Mouse (Mus musculus) ovary, postnatal 10 days (tissue): ENCODE data around the gene Stk16.

Source experiments
- DNase-seq: peaks from one replicate; pipeline ENCODE4 v3.0.0; 2022; ENCODE audit warnings: low spot score

Stk16 gene

GRCm38 (mm10) chr1:75239591-75239990, 29.0 kb downstream of the Stk16 start:
- DNase-seq = no peak

GRCm38 (mm10) chr1:75243411-75243810, 32.8 kb downstream of the Stk16 start:
- DNase-seq = no peak

- no peak for DNase-seq
Observed at GRCm38 (mm10) chr1:75244175-75244826, 33.7 kb downstream of the Stk16 start.

GRCm38 (mm10) chr1:75244836-75245235, 34.2 kb downstream of the Stk16 start:
- no peak for DNase-seq

- DNase-seq = no peak
Observed at GRCm38 (mm10) chr1:75247071-75247930, 36.7 kb downstream of the Stk16 start.

GRCm38 (mm10) chr1:75248041-75248772, 37.6 kb downstream of the Stk16 start:
- no peak for DNase-seq

- no peak for DNase-seq
Observed at GRCm38 (mm10) chr1:75250498-75250897, 39.9 kb downstream of the Stk16 start.

- DNase-seq = peak; percentile 42
Observed at GRCm38 (mm10) chr1:75251112-75251970, 40.7 kb downstream of the Stk16 start.

- no peak for DNase-seq
Observed at GRCm38 (mm10) chr1:75252308-75252707, 41.7 kb downstream of the Stk16 start.

- no peak for DNase-seq
Observed at GRCm38 (mm10) chr1:75253029-75253428, 42.4 kb downstream of the Stk16 start.

GRCm38 (mm10) chr1:75253849-75254624, 43.4 kb downstream of the Stk16 start:
- DNase-seq = peak; percentile 48

- no peak for DNase-seq
Observed at GRCm38 (mm10) chr1:75254625-75255013, 44.0 kb downstream of the Stk16 start.

GRCm38 (mm10) chr1:75255516-75256046, 44.9 kb downstream of the Stk16 start:
- no peak for DNase-seq

- DNase-seq = no peak
Observed at GRCm38 (mm10) chr1:75261278-75261677, 50.6 kb downstream of the Stk16 start.

GRCm38 (mm10) chr1:75262969-75263951, 52.6 kb downstream of the Stk16 start:
- DNase-seq = peak; percentile 36

GRCm38 (mm10) chr1:75264091-75264880, 53.6 kb downstream of the Stk16 start, which contains the start of gene Ptprn:
Gene Ptprn, minus strand, starts transcription at chr1:75264502.
- DNase-seq = no peak
